Mouse (Mus musculus) WW6 (cell line): Measurements from ENCODE around the gene Coro2a.
"Not testable (repeated sequence)": the region's sequence is repeated elsewhere in the genome, so short reads cannot be mapped to it uniquely, and the experiment has no call there.

Source experiments
- DNase-seq: peaks from one replicate; pipeline ENCODE4 v3.0.0-alpha.2; 2013; ENCODE audit warnings: low read depth, low spot score

Coro2a gene

GRCm38 (mm10) chr4:46584536-46584935 is 17.5 kb downstream of the Coro2a start:
- not testable (repeated sequence) for DNase-seq

DNA sequence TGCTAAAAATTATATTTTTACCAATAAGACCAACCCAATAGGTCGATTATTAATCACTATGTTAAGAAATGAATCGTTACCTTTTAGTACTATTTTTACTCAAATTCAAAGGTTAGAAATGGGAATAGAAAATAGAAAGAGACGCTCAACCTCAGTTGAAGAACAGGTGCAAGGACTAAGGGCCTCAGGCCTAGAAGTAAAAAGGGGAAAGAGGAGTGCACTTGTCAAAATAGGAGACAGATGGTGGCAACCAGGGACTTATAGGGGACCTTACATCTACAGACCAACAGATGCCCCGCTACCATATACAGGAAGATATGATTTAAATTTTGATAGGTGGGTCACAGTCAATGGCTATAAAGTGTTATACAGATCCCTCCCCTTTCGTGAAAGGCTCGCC is 17.9 kb downstream of the Coro2a start:
- DNase-seq: not testable (repeated sequence)

- not testable (repeated sequence) for DNase-seq
Observed at GRCm38 (mm10) chr4:46582024-46582423, 20.0 kb downstream of the Coro2a start.

DNA sequence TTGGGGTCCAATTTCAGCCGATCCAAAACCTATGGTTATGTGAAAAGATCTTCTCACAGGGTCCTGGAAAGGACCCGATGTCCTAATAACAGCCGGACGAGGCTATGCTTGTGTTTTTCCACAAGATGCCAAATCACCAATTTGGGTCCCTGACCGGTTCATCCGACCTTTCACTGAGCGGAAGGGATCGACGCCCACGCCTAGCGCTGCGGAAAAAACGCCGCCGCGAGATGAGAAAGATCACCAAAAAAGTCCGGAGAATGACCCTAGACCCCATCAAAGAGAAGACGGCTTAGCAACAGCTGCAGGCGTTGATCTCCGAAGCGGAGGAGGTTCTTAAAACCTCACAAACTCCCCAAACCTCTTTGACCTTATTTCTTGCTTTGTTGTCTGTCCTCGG is 20.4 kb downstream of the Coro2a start:
- DNase-seq: not testable (repeated sequence)

DNA sequence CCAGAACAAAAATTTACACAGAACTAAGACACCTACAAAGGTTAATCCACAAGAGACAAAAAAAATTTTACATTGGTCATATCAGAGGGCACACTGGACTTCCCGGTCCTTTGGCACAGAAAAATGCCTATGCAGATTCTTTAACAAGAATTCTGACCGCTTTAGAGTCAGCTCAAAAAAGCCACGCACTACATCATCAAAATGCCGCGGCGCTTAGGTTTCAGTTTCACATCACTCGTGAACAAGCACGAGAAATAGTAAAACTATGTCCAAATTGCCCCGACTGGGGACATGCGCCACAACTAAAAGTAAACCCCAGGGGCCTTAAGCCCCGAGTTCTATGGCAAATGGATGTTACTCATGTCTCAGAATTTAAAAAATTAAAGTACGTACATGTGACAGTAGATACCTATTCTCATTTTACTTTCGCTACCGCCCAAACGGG is 21.2 kb downstream of the Coro2a start:
- DNase-seq: not testable (repeated sequence)

DNA sequence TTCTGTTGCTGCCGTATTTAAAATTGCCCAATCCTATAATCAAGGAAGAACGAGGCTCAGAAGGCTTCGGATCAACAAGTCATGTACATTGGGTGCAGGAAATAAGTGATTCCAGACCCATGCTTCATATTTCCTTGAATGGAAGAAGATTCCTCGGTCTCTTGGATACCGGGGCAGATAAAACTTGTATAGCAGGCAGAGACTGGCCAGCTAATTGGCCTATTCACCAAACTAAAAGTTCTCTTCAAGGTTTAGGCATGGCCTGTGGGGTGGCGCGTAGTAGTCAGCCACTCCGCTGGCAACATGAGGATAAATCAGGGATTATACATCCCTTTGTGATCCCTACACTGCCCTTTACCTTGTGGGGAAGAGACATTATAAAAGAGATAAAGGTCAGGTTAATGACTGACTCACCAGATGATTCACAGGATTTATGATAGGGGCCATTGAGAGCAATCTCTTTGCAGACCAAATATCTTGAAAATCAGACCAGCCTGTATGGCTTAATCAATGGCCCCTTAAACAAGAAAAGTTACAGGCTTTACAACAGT is 23.1 kb downstream of the Coro2a start:
- not testable (repeated sequence) for DNase-seq

- DNase-seq: no peak
Observed at GRCm38 (mm10) chr4:46578228-46578627, 23.8 kb downstream of the Coro2a start.

DNA sequence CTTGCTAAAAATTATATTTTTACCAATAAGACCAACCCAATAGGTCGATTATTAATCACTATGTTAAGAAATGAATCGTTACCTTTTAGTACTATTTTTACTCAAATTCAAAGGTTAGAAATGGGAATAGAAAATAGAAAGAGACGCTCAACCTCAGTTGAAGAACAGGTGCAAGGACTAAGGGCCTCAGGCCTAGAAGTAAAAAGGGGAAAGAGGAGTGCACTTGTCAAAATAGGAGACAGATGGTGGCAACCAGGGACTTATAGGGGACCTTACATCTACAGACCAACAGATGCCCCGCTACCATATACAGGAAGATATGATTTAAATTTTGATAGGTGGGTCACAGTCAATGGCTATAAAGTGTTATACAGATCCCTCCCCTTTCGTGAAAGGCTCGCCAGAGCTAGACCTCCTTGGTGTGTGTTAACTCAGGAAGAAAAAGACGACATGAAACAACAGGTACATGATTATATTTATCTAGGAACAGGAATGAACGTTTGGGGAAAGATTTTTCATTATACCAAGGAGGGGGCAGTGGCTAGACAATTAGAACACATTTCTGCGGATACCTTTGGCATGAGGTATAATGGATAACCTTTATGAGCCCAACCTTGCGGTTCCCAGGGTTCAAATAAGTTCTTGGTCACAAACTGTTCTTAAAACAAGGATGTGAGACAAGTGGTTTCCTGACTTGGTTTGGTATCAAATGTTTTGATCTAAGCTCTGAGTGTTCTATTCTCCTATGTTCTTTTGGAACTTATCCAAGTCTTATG is 26.3 kb downstream of the Coro2a start:
- not testable (repeated sequence) for DNase-seq

DNA sequence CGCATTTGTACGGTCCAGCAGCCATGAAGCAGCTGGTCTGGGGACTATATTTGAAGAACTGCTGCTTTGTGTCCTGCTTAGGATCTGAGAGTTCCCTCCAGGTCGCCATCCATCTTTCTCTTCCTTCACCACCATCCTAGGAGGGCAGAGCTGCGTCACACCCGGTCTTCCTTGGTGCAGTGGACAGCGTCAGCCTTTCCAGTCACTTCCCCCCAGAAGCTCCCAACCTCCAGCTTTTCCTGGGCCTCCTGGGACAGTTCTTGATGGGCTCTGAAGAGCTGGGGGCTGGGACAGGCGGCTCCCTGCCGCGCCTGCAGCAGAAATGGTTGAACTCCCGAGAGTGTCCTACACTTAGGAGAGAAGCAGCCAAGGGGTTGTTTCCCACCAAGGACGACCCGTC is 27.2 kb downstream of the Coro2a start:
- no peak for DNase-seq

GRCm38 (mm10) chr4:46574024-46574753 is 27.8 kb downstream of the Coro2a start:
- DNase-seq: no peak

DNA sequence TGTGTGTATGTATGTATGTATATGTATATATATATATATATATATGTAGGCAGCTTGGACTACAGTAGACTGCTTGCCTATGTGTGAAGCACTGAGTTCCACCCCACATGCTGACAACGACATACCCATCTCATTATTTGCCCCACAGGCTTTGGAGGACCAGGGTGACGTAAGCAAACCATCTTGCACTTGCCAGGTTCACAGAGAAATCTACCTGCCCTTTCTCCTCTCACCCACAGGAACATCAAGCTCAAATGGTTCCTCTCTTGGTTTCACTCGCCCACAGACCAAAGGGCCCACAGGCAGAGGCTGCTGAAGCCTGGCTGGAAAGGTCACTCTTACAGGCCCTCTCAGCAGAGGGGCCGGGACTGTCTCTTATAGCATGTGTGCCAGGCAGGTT is 29.4 kb downstream of the Coro2a start:
- DNase-seq: no peak

- no peak for DNase-seq
Observed at GRCm38 (mm10) chr4:46571744-46572143, 30.3 kb downstream of the Coro2a start.

DNA sequence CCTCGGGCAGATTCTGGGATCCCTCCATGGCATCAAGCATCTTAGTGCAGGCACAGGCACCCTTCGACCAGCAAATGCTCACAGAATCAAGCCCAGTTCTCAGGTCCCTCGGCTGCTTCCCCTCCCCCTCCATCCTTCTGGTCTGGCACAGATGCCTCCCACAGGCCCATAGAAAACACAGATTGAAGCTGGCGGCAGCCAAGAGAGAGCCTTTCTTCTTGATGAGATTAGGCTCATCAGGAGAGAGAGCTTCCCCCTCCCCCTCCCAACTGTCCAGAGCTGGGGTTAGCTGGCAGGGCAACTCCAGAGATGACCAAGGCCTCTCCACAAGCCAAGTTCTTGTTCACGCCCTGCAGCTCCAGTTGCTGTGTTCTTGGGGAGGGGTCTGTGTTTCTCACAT is 32.3 kb downstream of the Coro2a start:
- DNase-seq: no peak

GRCm38 (mm10) chr4:46568169-46568568 is 33.8 kb downstream of the Coro2a start:
- DNase-seq: no peak

GRCm38 (mm10) chr4:46566931-46567671 is 34.9 kb downstream of the Coro2a start:
- no peak for DNase-seq

GRCm38 (mm10) chr4:46565393-46565955 is 36.5 kb downstream of the Coro2a start:
- no peak for DNase-seq

GRCm38 (mm10) chr4:46564247-46564646 is 37.8 kb downstream of the Coro2a start:
- DNase-seq: no peak

GRCm38 (mm10) chr4:46563847-46564246 is 38.2 kb downstream of the Coro2a start:
- no peak for DNase-seq

GRCm38 (mm10) chr4:46562841-46563240 is 39.2 kb downstream of the Coro2a start:
- no peak for DNase-seq

DNA sequence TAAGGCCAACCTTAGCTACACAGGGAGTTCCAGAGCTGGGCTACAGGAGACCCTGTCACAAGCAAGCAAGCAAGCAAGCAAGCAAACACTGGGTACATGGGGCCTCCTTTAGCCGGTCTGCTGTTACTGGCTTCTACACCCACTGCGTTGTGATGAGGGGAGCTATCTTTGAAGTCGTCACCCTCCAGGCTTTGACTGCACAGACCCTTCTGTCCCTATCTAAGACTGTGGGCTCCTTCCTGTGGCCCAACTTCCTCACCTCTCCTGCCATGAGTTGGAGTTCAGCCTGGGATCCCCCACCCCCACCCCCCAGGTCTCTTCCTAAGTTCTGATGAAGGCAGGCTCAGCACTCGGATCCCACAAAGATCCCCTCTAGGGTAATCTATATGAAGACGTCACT is 40.0 kb downstream of the Coro2a start:
- DNase-seq: no peak

GRCm38 (mm10) chr4:46560069-46560705 is 41.8 kb downstream of the Coro2a start:
- no peak for DNase-seq
